Mouse (Mus musculus) T-helper 1 cell (primary cell): Measurements from ENCODE around the gene Uhrf1bp1.
"Not testable (repeated sequence)": the region's sequence is repeated elsewhere in the genome, so short reads cannot be mapped to it uniquely, and the experiment has no call there.

Experiments used
- in situ Hi-C: fragments of 300-600 bp; cut with MboI, MseI; formaldehyde crosslinking; loops from one replicate; pipeline ENCODE4 v1.15.1; 2025; ENCODE audit warnings: high pct_unique_total_duplicates

The Uhrf1bp1 gene

GRCm38 (mm10) chr17:27837850-27838249 lies 18.4 kb upstream of the Uhrf1bp1 start, which contains the start of gene Snrpc:
TSS of gene Snrpc (plus strand) at chr17:27838150.
- in situ Hi-C loops = not testable (repeated sequence)

- in situ Hi-C loops = loop anchor here (5.0 kb wide), 1 partner anchor 68 kb away; the partner anchor contains the start of genes Anks1 and Taf11
Measured at GRCm38 (mm10) chr17:27839469-27840252, 16.6 kb upstream of the Uhrf1bp1 start.

- in situ Hi-C loops = no loop called here
Measured at GRCm38 (mm10) chr17:27848351-27848750, 7.9 kb upstream of the Uhrf1bp1 start.

GRCm38 (mm10) chr17:27851076-27851475 lies 5.2 kb upstream of the Uhrf1bp1 start:
- in situ Hi-C loops = no loop called here

- in situ Hi-C loops = no loop called here
Measured at GRCm38 (mm10) chr17:27856798-27857648, 782 bp downstream of the Uhrf1bp1 start.

- in situ Hi-C loops = no loop called here
Measured at GRCm38 (mm10) chr17:27857649-27858475, 1.6 kb downstream of the Uhrf1bp1 start.

GRCm38 (mm10) chr17:27859131-27859530 lies 2.9 kb downstream of the Uhrf1bp1 start:
- in situ Hi-C loops = no loop called here

GRCm38 (mm10) chr17:27865461-27865860 lies 9.2 kb downstream of the Uhrf1bp1 start:
- in situ Hi-C loops = no loop called here

GRCm38 (mm10) chr17:27866737-27867136 lies 10.5 kb downstream of the Uhrf1bp1 start:
- in situ Hi-C loops = no loop called here

GRCm38 (mm10) chr17:27871851-27872250 lies 15.6 kb downstream of the Uhrf1bp1 start:
- in situ Hi-C loops = no loop called here

- in situ Hi-C loops = no loop called here
Measured at GRCm38 (mm10) chr17:27873583-27873982, 17.3 kb downstream of the Uhrf1bp1 start.

GRCm38 (mm10) chr17:27874510-27874909 lies 18.3 kb downstream of the Uhrf1bp1 start:
- in situ Hi-C loops = no loop called here

- in situ Hi-C loops = no loop called here
Measured at GRCm38 (mm10) chr17:27881518-27881917, 25.3 kb downstream of the Uhrf1bp1 start.

- in situ Hi-C loops = no loop called here
Measured at GRCm38 (mm10) chr17:27883129-27883528, 26.9 kb downstream of the Uhrf1bp1 start.

GRCm38 (mm10) chr17:27883994-27884393 lies 27.8 kb downstream of the Uhrf1bp1 start:
- in situ Hi-C loops = no loop called here

- in situ Hi-C loops = no loop called here
Measured at GRCm38 (mm10) chr17:27886499-27887210, 30.4 kb downstream of the Uhrf1bp1 start.

- in situ Hi-C loops = loop anchor here (5.0 kb wide), 1 partner anchor 65 kb away; no protein-coding TSS in a partner anchor
Measured at GRCm38 (mm10) chr17:27907512-27908205, 51.4 kb downstream of the Uhrf1bp1 start.

- in situ Hi-C loops = loop anchor here (5.0 kb wide), 1 partner anchor 66 kb away; no protein-coding TSS in a partner anchor
Measured at GRCm38 (mm10) chr17:27908206-27908887, 52.1 kb downstream of the Uhrf1bp1 start.

- in situ Hi-C loops = loop anchor here (5.0 kb wide), 1 partner anchor 67 kb away; no protein-coding TSS in a partner anchor
Measured at GRCm38 (mm10) chr17:27908888-27909621, 52.8 kb downstream of the Uhrf1bp1 start, which contains the start of gene Anks1. TSS of gene Anks1 (plus strand) at chr17:27909306.
